23 mouse cellular contexts compared by ENCODE assay signal in the genomic region with DNA sequence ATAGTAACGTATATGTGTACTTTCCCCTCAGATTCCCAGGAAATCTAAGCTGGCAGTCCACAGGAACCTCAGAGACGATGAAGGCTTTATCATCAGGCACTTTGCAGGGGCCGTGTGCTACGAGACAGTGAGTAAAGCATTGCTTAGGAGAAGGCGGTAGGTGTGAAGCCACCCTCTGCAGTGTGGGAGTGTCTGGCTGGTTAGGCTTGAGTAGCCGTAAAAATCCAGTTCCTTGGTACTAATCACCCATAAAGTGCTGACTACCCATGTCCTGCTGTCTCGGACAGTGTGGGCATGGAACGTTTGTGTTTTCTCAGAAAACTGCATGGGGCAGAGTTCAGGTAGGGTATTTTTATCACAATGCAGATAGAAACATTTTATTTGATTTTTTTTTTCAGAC.
DNase-seq lines count a peak whose midpoint lies in the region; ATAC-seq and TF ChIP-seq lines count a peak whose summit lies in the region.
"Had no signal": no experiment of that assay in that cellular context is flagged by ENCODE, and none has a peak within 500 bp of the region (broad histone marks: within the 10 kb centered on the region; RNA-seq: fewer than 3 reads in every experiment).

No protein-coding gene starts in this region.

- TF ChIP-seq POLR2A in kidney, adult 2 months (IDR thresholded peaks at IDR 0.05; ENCODE audit: low read depth, low read length), result no peak

- DNase-seq in kidney, adult 2 months, result peak; percentile 79
- DNase-seq in kidney, postnatal 0 days (ENCODE audit: low spot score), result peak; percentile 31
- peak; percentile 9 for DNase-seq in telencephalon, adult 2 months (ENCODE audit: low read depth, low spot score)
- no peak for DNase-seq in thymus, postnatal 25 days
- DNase-seq: adrenal gland, postnatal 36 days; cerebellum, adult 11 months; cerebellum, adult 9-11 months; gastrocnemius, postnatal 10 days; left cerebral cortex, postnatal 4 days; lung, embryonic 14.5 days had no signal

- H3K4me3 ChIP-seq in intestine, postnatal 0 days (ENCODE audit: low read depth, low read length), result no peak overlapping the region
- no peak overlapping the region for H3K4me3 ChIP-seq in intestine, embryonic 16.5 days (ENCODE audit: low read length)
- H3K4me3 ChIP-seq in kidney, adult 2 months (ENCODE audit: insufficient read depth, low read depth, low read length), result no peak overlapping the region
- H3K4me3 ChIP-seq in kidney, postnatal 0 days (replicated peaks; ENCODE audit: low read depth, low read length), result no peak overlapping the region
- H3K4me3 ChIP-seq in forebrain, embryonic 16.5 days (replicated peaks; ENCODE audit: low read length), result no peak overlapping the region
- H3K4me3 ChIP-seq: embryonic facial prominence, embryonic 10.5 days; heart, embryonic 10.5 days; hindbrain, embryonic 15.5 days; left cerebral cortex, adult 2 months; limb, embryonic 15.5 days; megakaryocyte, embryonic 14.5 days; midbrain, embryonic 13.5 days had no signal

- H3K36me3 ChIP-seq in intestine, postnatal 0 days (ENCODE audit: control insufficient read depth, insufficient read depth), result peaks cover 67% of the 10 kb centered on the region
- peaks cover 11% of the 10 kb centered on the region; the same call in 1 of the 2 replicates for H3K36me3 ChIP-seq in intestine, embryonic 16.5 days (ENCODE audit: control insufficient read depth, insufficient read depth, low read length)
- H3K36me3 ChIP-seq in kidney, adult 2 months (ENCODE audit: control insufficient read depth, insufficient read depth, low read length), result peaks cover 13% of the 10 kb centered on the region
- H3K36me3 ChIP-seq in kidney, postnatal 0 days (ENCODE audit: insufficient read depth, low read length), result peaks cover 13% of the 10 kb centered on the region
- H3K36me3 ChIP-seq in forebrain, embryonic 16.5 days (ENCODE audit: control insufficient read depth, insufficient read depth), result no peaks in the 10 kb centered on the region
- H3K36me3 ChIP-seq: embryonic facial prominence, embryonic 10.5 days; hindbrain, embryonic 15.5 days; limb, embryonic 15.5 days had no signal

- no peak overlapping the region for H3K27ac ChIP-seq in intestine, postnatal 0 days (ENCODE audit: low read depth, low read length)
- no peak overlapping the region for H3K27ac ChIP-seq in intestine, embryonic 16.5 days (ENCODE audit: low read length)
- no peak overlapping the region for H3K27ac ChIP-seq in kidney, adult 2 months (ENCODE audit: insufficient read depth, low read depth, low read length)
- no peak overlapping the region for H3K27ac ChIP-seq in kidney, postnatal 0 days
- no peak overlapping the region for H3K27ac ChIP-seq in forebrain, embryonic 16.5 days (ENCODE audit: low read length)
- H3K27ac ChIP-seq: embryonic facial prominence, embryonic 10.5 days; heart, embryonic 10.5 days; hindbrain, embryonic 15.5 days; left cerebral cortex, adult 2 months; limb, embryonic 15.5 days; liver, embryonic 14.5 days; midbrain, embryonic 13.5 days; stomach, postnatal 0 days had no signal

- peak; percentile 75 for ATAC-seq in intestine, postnatal 0 days
- ATAC-seq in intestine, embryonic 16.5 days, result no peak
- ATAC-seq in kidney, postnatal 0 days (replicated peaks; ENCODE audit: low FRiP score, low read depth), result peak; percentile 86
- ATAC-seq in forebrain, embryonic 16.5 days, result no peak
- ATAC-seq: CD4-positive, CD25-positive, alpha-beta regulatory T cell, adult 4 months; midbrain, embryonic 13.5 days had no signal

- WGBS in intestine, postnatal 0 days, result 47% methylated on average over 8 of the region's 8 CpGs
- WGBS in intestine, embryonic 16.5 days, result 69% methylated on average over 8 of the region's 8 CpGs
- WGBS in kidney, adult 2 months, result 55% methylated on average over 8 of the region's 8 CpGs
- 25% methylated on average over 8 of the region's 8 CpGs for WGBS in kidney, postnatal 0 days
- 90% methylated on average over 8 of the region's 8 CpGs for WGBS in forebrain, embryonic 16.5 days

- no peak for TF ChIP-seq CTCF in intestine, postnatal 0 days (IDR thresholded peaks at IDR 0.05; ENCODE audit: low read depth)
- no peak for TF ChIP-seq CTCF in kidney, adult 2 months (conservative IDR thresholded peaks at IDR 0.05; ENCODE audit: insufficient read depth, insufficient read length, low read depth, low read length)
- TF ChIP-seq CTCF in kidney, postnatal 0 days (IDR thresholded peaks at IDR 0.05; ENCODE audit: low read depth), result no peak

- no peaks in the 10 kb centered on the region for H3K4me1 ChIP-seq in intestine, postnatal 0 days (replicated peaks; ENCODE audit: control insufficient read depth, insufficient read depth, low read length)
- no peaks in the 10 kb centered on the region for H3K4me1 ChIP-seq in intestine, embryonic 16.5 days (ENCODE audit: control insufficient read depth, insufficient read depth, low read length)
- H3K4me1 ChIP-seq in kidney, adult 2 months (ENCODE audit: control insufficient read depth, insufficient read depth, low read length), result peaks cover 4% of the 10 kb centered on the region; the same call in 1 of the 2 replicates
- H3K4me1 ChIP-seq in kidney, postnatal 0 days (replicated peaks; ENCODE audit: insufficient read depth, low read length), result no peaks in the 10 kb centered on the region
- H3K4me1 ChIP-seq in forebrain, embryonic 16.5 days (replicated peaks; ENCODE audit: control insufficient read depth, insufficient read depth, low read length), result peaks cover 6% of the 10 kb centered on the region; the same call in 1 of the 2 replicates
- H3K4me1 ChIP-seq: embryonic facial prominence, embryonic 10.5 days; heart, embryonic 10.5 days; hindbrain, embryonic 15.5 days; limb, embryonic 15.5 days had no signal

- H3K4me2 ChIP-seq in intestine, postnatal 0 days (replicated peaks; ENCODE audit: low read depth), result no peak overlapping the region
- H3K4me2 ChIP-seq in intestine, embryonic 16.5 days (ENCODE audit: low read depth, low read length), result no peak overlapping the region
- H3K4me2 ChIP-seq in kidney, postnatal 0 days (ENCODE audit: low read length), result no peak overlapping the region
- H3K4me2 ChIP-seq in forebrain, embryonic 16.5 days (ENCODE audit: low read length), result no peak overlapping the region
- H3K4me2 ChIP-seq: hindbrain, embryonic 15.5 days; limb, embryonic 15.5 days; lung, embryonic 14.5 days; midbrain, embryonic 13.5 days had no signal

- no peaks in the 10 kb centered on the region for H3K27me3 ChIP-seq in intestine, postnatal 0 days (replicated peaks; ENCODE audit: control insufficient read depth, insufficient read depth, low read length)
- H3K27me3 ChIP-seq in intestine, embryonic 16.5 days (replicated peaks; ENCODE audit: control insufficient read depth, insufficient read depth, low read length), result no peaks in the 10 kb centered on the region
- H3K27me3 ChIP-seq in kidney, adult 2 months (replicated peaks; ENCODE audit: control insufficient read depth, insufficient read depth, low read length), result no peaks in the 10 kb centered on the region
- no peaks in the 10 kb centered on the region for H3K27me3 ChIP-seq in kidney, postnatal 0 days (ENCODE audit: insufficient read depth, low read length)
- H3K27me3 ChIP-seq in forebrain, embryonic 16.5 days (replicated peaks; ENCODE audit: control insufficient read depth, insufficient read depth, low read length), result no peaks in the 10 kb centered on the region
- H3K27me3 ChIP-seq: hindbrain, embryonic 15.5 days; limb, embryonic 15.5 days; megakaryocyte, embryonic 14.5 days; midbrain, embryonic 13.5 days had no signal

- H3K9ac ChIP-seq in intestine, postnatal 0 days (ENCODE audit: low read depth, low read length), result no peak overlapping the region
- no peak overlapping the region for H3K9ac ChIP-seq in intestine, embryonic 16.5 days (ENCODE audit: low read depth, low read length)
- no peak overlapping the region for H3K9ac ChIP-seq in kidney, postnatal 0 days (ENCODE audit: low read depth, low read length)
- H3K9ac ChIP-seq in forebrain, embryonic 16.5 days (replicated peaks; ENCODE audit: low read depth, low read length), result no peak overlapping the region
- H3K9ac ChIP-seq: hindbrain, embryonic 15.5 days; limb, embryonic 15.5 days; liver, embryonic 14.5 days; lung, embryonic 14.5 days; midbrain, embryonic 13.5 days had no signal

- H3K9me3 ChIP-seq in intestine, postnatal 0 days (ENCODE audit: control insufficient read depth), result no peaks in the 10 kb centered on the region
- H3K9me3 ChIP-seq in intestine, embryonic 16.5 days (ENCODE audit: control insufficient read depth, low read length), result no peaks in the 10 kb centered on the region
- no peaks in the 10 kb centered on the region for H3K9me3 ChIP-seq in kidney, postnatal 0 days (replicated peaks; ENCODE audit: low read length)
- H3K9me3 ChIP-seq in forebrain, embryonic 16.5 days (ENCODE audit: control insufficient read depth, low read length), result no peaks in the 10 kb centered on the region
- H3K9me3 ChIP-seq: embryonic facial prominence, embryonic 10.5 days; heart, embryonic 10.5 days; hindbrain, embryonic 15.5 days; limb, embryonic 15.5 days; megakaryocyte, embryonic 14.5 days had no signal

Comparison
In these comparisons a context has a peak if more than half of its experiments do, and no peak if none do; other contexts are left out.
1. ATAC-seq: peak in intestine, postnatal 0 days (single experiment) and kidney, postnatal 0 days (single experiment); none in intestine, embryonic 16.5 days (single experiment) and forebrain, embryonic 16.5 days (single experiment).